Mouse (Mus musculus) liver, embryonic 14.5 days (tissue): Measurements from ENCODE around the gene Zfp934.
"Not testable (repeated sequence)": the region's sequence is repeated elsewhere in the genome, so short reads cannot be mapped to it uniquely, and the experiment has no call there.

Experiments used
- CTCF ChIP-seq: IDR thresholded peaks from 2 replicates; pipeline ENCODE4 v1.5.1; 2016; ENCODE audit warnings: antibody characterized with exemption, low read depth, control low read depth
- EP300 ChIP-seq: IDR thresholded peaks from 2 replicates; pipeline ENCODE4 v1.6.1; 2016; ENCODE audit warnings: antibody characterized with exemption, low read depth

DNA sequence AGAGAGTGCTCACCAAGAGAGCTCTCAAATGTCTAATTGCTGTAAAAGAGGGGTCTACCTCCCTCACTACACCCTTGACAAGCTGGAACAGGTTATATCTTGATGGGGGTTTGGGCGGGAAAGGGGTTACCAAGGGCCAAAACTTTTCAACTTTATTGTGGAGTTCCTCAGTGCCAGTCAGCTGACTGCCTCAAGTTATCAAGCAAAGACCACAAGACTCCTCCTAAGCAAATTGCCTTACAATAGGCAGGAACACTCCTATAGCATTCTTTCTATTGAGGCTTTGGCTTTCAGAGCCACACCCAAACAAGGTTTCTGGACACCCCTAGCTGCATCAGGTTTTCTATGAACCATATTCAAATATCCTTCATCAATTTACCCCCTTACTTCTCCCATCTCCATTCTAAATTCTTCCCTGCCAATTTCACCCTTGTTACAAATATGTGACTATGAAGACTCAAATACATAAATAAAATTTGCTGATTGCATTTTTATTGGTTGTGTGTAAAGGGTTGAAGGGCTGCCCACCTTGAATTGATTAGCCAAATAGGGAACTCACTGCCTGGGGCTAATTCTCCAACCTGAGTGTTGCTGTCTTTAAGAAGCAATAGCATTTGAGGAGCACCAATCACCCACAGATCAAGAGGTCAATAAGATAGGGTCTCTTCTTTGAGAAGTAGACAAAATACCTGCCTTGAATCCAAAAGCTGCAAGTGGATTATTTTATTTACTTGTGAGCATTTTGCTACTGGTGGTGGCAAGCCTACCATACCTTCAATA, 60.2 kb downstream of the Zfp934 start:
- TF ChIP-seq CTCF, EP300: not testable (repeated sequence)
